Mouse (Mus musculus): ENCODE measurements around the gene Galnt4.

DNA sequence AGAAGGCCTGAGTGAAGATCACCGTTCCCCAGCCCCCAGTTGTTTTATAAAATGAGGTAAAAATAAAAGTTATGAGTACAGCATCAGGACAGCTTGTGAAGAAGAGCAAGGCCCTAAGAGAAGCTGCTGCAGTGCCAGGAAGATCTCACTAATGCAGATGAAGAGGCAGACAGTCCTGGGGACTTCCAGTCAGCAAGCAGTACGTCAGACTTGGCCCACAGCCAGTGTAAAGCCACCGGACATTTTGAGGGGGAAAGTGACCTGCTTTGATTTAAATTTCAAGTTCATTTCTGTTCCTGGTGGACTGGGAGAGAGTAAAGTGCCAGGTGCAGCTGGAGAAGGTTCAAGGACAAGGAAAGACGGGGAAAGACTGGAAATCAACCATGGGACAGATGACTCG lies 28.4 kb downstream of the Galnt4 start:
- TF ChIP-seq POLR2A (IDR thresholded peaks at IDR 0.05; ENCODE audit: extremely low read depth, insufficient read depth, low read length) (no peak), CTCF (IDR thresholded peaks at IDR 0.05; ENCODE audit: extremely low read depth, insufficient read depth, low read length) (no peak)
